Mouse (Mus musculus) intestine, embryonic 14.5 days (tissue): ENCODE results near the gene Cebpb. TPM values are rescaled to one million over a fixed set of nuclear protein-coding genes. Genes with fewer than 3 reads are reported as not detected.

Source experiments
- ATAC-seq: fragments of 200-750 bp; cut with Nextera tagmentation; replicated peaks from 2 replicates; pipeline ENCODE4 v1.8.0; 2017; ENCODE audit warnings: low read depth, moderate number of reproducible peaks, moderate TSS enrichment, moderate library complexity; ENCODE audit not compliant: low FRiP score, low TSS enrichment
- DNase-seq: peaks from one replicate; pipeline ENCODE4 v3.0.0-alpha.2; 2018; ENCODE audit warnings: low spot score
- H3K27ac ChIP-seq: fragments of 300-500 bp; sonication (generic); 2 replicates; pipeline ENCODE4 v1.5.1; 2014; ENCODE audit warnings: low read depth, mild to moderate bottlenecking, control low read depth
- H3K27me3 ChIP-seq: fragments of 300-500 bp; sonication (generic); replicated peaks from 2 replicates; pipeline ENCODE4 v1.6.1; 2014; ENCODE audit warnings: low read length, control low read depth; ENCODE audit not compliant: control insufficient read depth, insufficient read depth
- H3K36me3 ChIP-seq: fragments of 300-500 bp; sonication (generic); 2 replicates; pipeline ENCODE4 v1.6.1; 2014; ENCODE audit warnings: low read length, control low read depth; ENCODE audit not compliant: control insufficient read depth, insufficient read depth
- H3K4me1 ChIP-seq: fragments of 300-500 bp; sonication (generic); replicated peaks from 2 replicates; pipeline ENCODE4 v1.6.1; 2014; ENCODE audit warnings: low read length, control low read depth, mixed read lengths; ENCODE audit not compliant: control insufficient read depth, insufficient read depth
- H3K4me2 ChIP-seq: fragments of 300-500 bp; sonication (generic); 2 replicates; pipeline ENCODE4 v1.6.1; 2014; ENCODE audit warnings: low read length
- H3K4me3 ChIP-seq: fragments of 300-500 bp; sonication (generic); 2 replicates; pipeline ENCODE4 v1.5.1; 2014; ENCODE audit warnings: low read depth, low read length, control low read depth, mixed read lengths
- H3K9ac ChIP-seq: fragments of 300-500 bp; sonication (generic); 2 replicates; pipeline ENCODE4 v1.6.1; 2014; ENCODE audit warnings: mild to moderate bottlenecking, low read length
- H3K9me3 ChIP-seq: fragments of 300-500 bp; sonication (generic); 2 replicates; pipeline ENCODE4 v1.6.1; 2016; ENCODE audit warnings: low read length, control low read depth; ENCODE audit not compliant: control insufficient read depth
- WGBS: fragments of 180-500 bp; shearing (Covaris S2); extraction: QIAGEN DNeasy Blood & Tissue Kit; methylation state at CpG from one replicate; pipeline ENCODE4 v1.1.7; 2014; 5-methylcytosine and 5-hydroxymethylcytosine counted together
- polyA plus RNA-seq: library from polyadenylated mRNA; unstranded; fragments of >200 nt; fragmentation: Nextera tagmentation; extraction: Ambion mirVana; gene quantifications from 2 replicates; pipeline ENCODE4 v1.2.1, GENCODE M21; 2014

The Cebpb gene
- polyA plus RNA-seq, 1 experiment from 2014 or later, result 12.4 TPM

- H3K27ac ChIP-seq, result no peak overlapping the region
- H3K9me3 ChIP-seq, result no peaks in the 10 kb centered on the region
- WGBS, result 79% methylated on average over 6 of the region's 6 CpGs
- no peak for ATAC-seq
- H3K4me3 ChIP-seq, result no peak overlapping the region
- no peak overlapping the region for H3K4me2 ChIP-seq
- no peaks in the 10 kb centered on the region for H3K36me3 ChIP-seq
- H3K4me1 ChIP-seq, result peaks cover 5% of the 10 kb centered on the region; the same call in 1 of the 2 replicates
- no peak overlapping the region for H3K9ac ChIP-seq
- no peaks in the 10 kb centered on the region for H3K27me3 ChIP-seq
- DNase-seq, result no peak
Measured at GRCm38 (mm10) chr2:167702126-167702525, 13.4 kb downstream of the Cebpb start.

GRCm38 (mm10) chr2:167704409-167704808, 15.7 kb downstream of the Cebpb start:
- H3K36me3 ChIP-seq, result no peaks in the 10 kb centered on the region
- DNase-seq, result no peak
- H3K27ac ChIP-seq, result no peak overlapping the region
- no peak overlapping the region for H3K9ac ChIP-seq
- no peaks in the 10 kb centered on the region for H3K9me3 ChIP-seq
- no peaks in the 10 kb centered on the region for H3K4me1 ChIP-seq
- no peak overlapping the region for H3K4me2 ChIP-seq
- 87% methylated on average over 4 of the region's 4 CpGs for WGBS
- no peak overlapping the region for H3K4me3 ChIP-seq
- no peaks in the 10 kb centered on the region for H3K27me3 ChIP-seq
- ATAC-seq, result no peak

- Histone ChIP-seq H3K4me3 (no peak overlapping the region), H3K9ac (no peak overlapping the region), H3K4me2 (no peak overlapping the region), H3K36me3 (no peaks in the 10 kb centered on the region), H3K9me3 (no peaks in the 10 kb centered on the region), H3K27me3 (no peaks in the 10 kb centered on the region), H3K4me1 (no peaks in the 10 kb centered on the region), H3K27ac (no peak overlapping the region)
- DNase-seq, result no peak
- 79% methylated on average over 11 of the region's 11 CpGs for WGBS
- ATAC-seq, result no peak
Measured at GRCm38 (mm10) chr2:167706183-167706939, 17.6 kb downstream of the Cebpb start.

GRCm38 (mm10) chr2:167708373-167708772, 19.7 kb downstream of the Cebpb start:
- no peak overlapping the region for H3K9ac ChIP-seq
- no peaks in the 10 kb centered on the region for H3K4me1 ChIP-seq
- H3K9me3 ChIP-seq, result no peaks in the 10 kb centered on the region
- H3K27ac ChIP-seq, result no peak overlapping the region
- DNase-seq (no peak), ATAC-seq (no peak)
- no peaks in the 10 kb centered on the region for H3K36me3 ChIP-seq
- no peak overlapping the region for H3K4me3 ChIP-seq
- WGBS, result 55% methylated on average over 15 of the region's 15 CpGs
- H3K4me2 ChIP-seq, result no peak overlapping the region
- H3K27me3 ChIP-seq, result no peaks in the 10 kb centered on the region

GRCm38 (mm10) chr2:167709969-167710368, 21.3 kb downstream of the Cebpb start:
- no peak for ATAC-seq
- H3K4me1 ChIP-seq, result no peaks in the 10 kb centered on the region
- no peak overlapping the region for H3K4me2 ChIP-seq
- no peak overlapping the region for H3K9ac ChIP-seq
- H3K9me3 ChIP-seq, result no peaks in the 10 kb centered on the region
- DNase-seq, result no peak
- no peak overlapping the region for H3K4me3 ChIP-seq
- no peak overlapping the region for H3K27ac ChIP-seq
- WGBS, result 60% methylated on average over 6 of the region's 6 CpGs
- H3K36me3 ChIP-seq, result no peaks in the 10 kb centered on the region
- H3K27me3 ChIP-seq, result no peaks in the 10 kb centered on the region

- no peaks in the 10 kb centered on the region for H3K4me1 ChIP-seq
- 69% methylated on average over 6 of the region's 6 CpGs for WGBS
- H3K27me3 ChIP-seq, result no peaks in the 10 kb centered on the region
- ATAC-seq, result no peak
- H3K27ac ChIP-seq, result no peak overlapping the region
- no peaks in the 10 kb centered on the region for H3K36me3 ChIP-seq
- no peak overlapping the region for H3K4me3 ChIP-seq
- no peak overlapping the region for H3K9ac ChIP-seq
- no peak overlapping the region for H3K4me2 ChIP-seq
- no peak for DNase-seq
- no peaks in the 10 kb centered on the region for H3K9me3 ChIP-seq
Measured at GRCm38 (mm10) chr2:167710574-167710973, 21.9 kb downstream of the Cebpb start.

- no peaks in the 10 kb centered on the region for H3K9me3 ChIP-seq
- 70% methylated on average over 19 of the region's 23 CpGs for WGBS
- H3K9ac ChIP-seq, result no peak overlapping the region
- H3K36me3 ChIP-seq, result no peaks in the 10 kb centered on the region
- no peaks in the 10 kb centered on the region for H3K4me1 ChIP-seq
- ATAC-seq (no peak), DNase-seq (no peak)
- H3K4me2 ChIP-seq, result no peak overlapping the region
- no peaks in the 10 kb centered on the region for H3K27me3 ChIP-seq
- H3K27ac ChIP-seq, result no peak overlapping the region
- H3K4me3 ChIP-seq, result no peak overlapping the region
Measured at GRCm38 (mm10) chr2:167712872-167713821, 24.4 kb downstream of the Cebpb start.

GRCm38 (mm10) chr2:167714298-167714697, 25.6 kb downstream of the Cebpb start:
- H3K4me1 ChIP-seq, result no peaks in the 10 kb centered on the region
- no peaks in the 10 kb centered on the region for H3K9me3 ChIP-seq
- no peak overlapping the region for H3K4me3 ChIP-seq
- H3K4me2 ChIP-seq, result no peak overlapping the region
- no peak overlapping the region for H3K9ac ChIP-seq
- 89% methylated on average over 6 of the region's 6 CpGs for WGBS
- ATAC-seq, result no peak
- no peaks in the 10 kb centered on the region for H3K27me3 ChIP-seq
- DNase-seq, result no peak
- H3K36me3 ChIP-seq, result no peaks in the 10 kb centered on the region
- no peak overlapping the region for H3K27ac ChIP-seq
